Mouse (Mus musculus) T-cell, adult 2 months (primary cell): ENCODE data around the gene Kdm2b.

Experiments used
- DNase-seq: peaks from one replicate; pipeline ENCODE4 v3.0.0; 2022; ENCODE audit warnings: low spot score

Kdm2b gene

GRCm38 (mm10) chr5:122926341-122926740 is 63.3 kb downstream of the Kdm2b start:
- peak; percentile 52 for DNase-seq

- DNase-seq = peak; percentile 59
Observed at GRCm38 (mm10) chr5:122925534-122925958, 64.1 kb downstream of the Kdm2b start.

GRCm38 (mm10) chr5:122923871-122924465 is 65.7 kb downstream of the Kdm2b start:
- DNase-seq = no peak

GRCm38 (mm10) chr5:122921941-122922340 is 67.7 kb downstream of the Kdm2b start:
- no peak for DNase-seq

GRCm38 (mm10) chr5:122920557-122920956 is 69.1 kb downstream of the Kdm2b start:
- no peak for DNase-seq

GRCm38 (mm10) chr5:122917982-122918711 is 71.5 kb downstream of the Kdm2b start:
- DNase-seq = no peak

- DNase-seq = no peak
Observed at GRCm38 (mm10) chr5:122916147-122916546, 73.5 kb downstream of the Kdm2b start.

GRCm38 (mm10) chr5:122912863-122913262 is 76.8 kb downstream of the Kdm2b start:
- DNase-seq = peak; percentile 6

GRCm38 (mm10) chr5:122909481-122909880 is 80.1 kb downstream of the Kdm2b start:
- no peak for DNase-seq

- DNase-seq = no peak
Observed at GRCm38 (mm10) chr5:122908001-122908400, 81.6 kb downstream of the Kdm2b start.

- DNase-seq = no peak
Observed at GRCm38 (mm10) chr5:122907182-122907581, 82.4 kb downstream of the Kdm2b start.

- no peak for DNase-seq
Observed at GRCm38 (mm10) chr5:122903165-122903564, 86.5 kb downstream of the Kdm2b start.

GRCm38 (mm10) chr5:122902228-122902627 is 87.4 kb downstream of the Kdm2b start:
- no peak for DNase-seq

- no peak for DNase-seq
Observed at GRCm38 (mm10) chr5:122901666-122902065, 88.0 kb downstream of the Kdm2b start.

- no peak for DNase-seq
Observed at GRCm38 (mm10) chr5:122901179-122901578, 88.4 kb downstream of the Kdm2b start.

- no peak for DNase-seq
Observed at GRCm38 (mm10) chr5:122900558-122901171, 89.0 kb downstream of the Kdm2b start.

- DNase-seq = peak; percentile 83
Observed at GRCm38 (mm10) chr5:122899777-122900557, 89.7 kb downstream of the Kdm2b start.

- peak; percentile 11 for DNase-seq
Observed at GRCm38 (mm10) chr5:122898963-122899776, 90.5 kb downstream of the Kdm2b start.

GRCm38 (mm10) chr5:122898153-122898552 is 91.5 kb downstream of the Kdm2b start:
- no peak for DNase-seq

- DNase-seq = no peak
Observed at GRCm38 (mm10) chr5:122894821-122895220, 94.8 kb downstream of the Kdm2b start.

GRCm38 (mm10) chr5:122894007-122894637 is 95.5 kb downstream of the Kdm2b start:
- DNase-seq = peak; percentile 69
